Mouse (Mus musculus): ENCODE data around the gene Olfr1414. TPM values are rescaled to one million over a fixed set of nuclear protein-coding genes. Genes with fewer than 3 reads are reported as not detected.

Gene Olfr1414
- total and polyA plus RNA-seq, 3 experiments = not detected

DNA sequence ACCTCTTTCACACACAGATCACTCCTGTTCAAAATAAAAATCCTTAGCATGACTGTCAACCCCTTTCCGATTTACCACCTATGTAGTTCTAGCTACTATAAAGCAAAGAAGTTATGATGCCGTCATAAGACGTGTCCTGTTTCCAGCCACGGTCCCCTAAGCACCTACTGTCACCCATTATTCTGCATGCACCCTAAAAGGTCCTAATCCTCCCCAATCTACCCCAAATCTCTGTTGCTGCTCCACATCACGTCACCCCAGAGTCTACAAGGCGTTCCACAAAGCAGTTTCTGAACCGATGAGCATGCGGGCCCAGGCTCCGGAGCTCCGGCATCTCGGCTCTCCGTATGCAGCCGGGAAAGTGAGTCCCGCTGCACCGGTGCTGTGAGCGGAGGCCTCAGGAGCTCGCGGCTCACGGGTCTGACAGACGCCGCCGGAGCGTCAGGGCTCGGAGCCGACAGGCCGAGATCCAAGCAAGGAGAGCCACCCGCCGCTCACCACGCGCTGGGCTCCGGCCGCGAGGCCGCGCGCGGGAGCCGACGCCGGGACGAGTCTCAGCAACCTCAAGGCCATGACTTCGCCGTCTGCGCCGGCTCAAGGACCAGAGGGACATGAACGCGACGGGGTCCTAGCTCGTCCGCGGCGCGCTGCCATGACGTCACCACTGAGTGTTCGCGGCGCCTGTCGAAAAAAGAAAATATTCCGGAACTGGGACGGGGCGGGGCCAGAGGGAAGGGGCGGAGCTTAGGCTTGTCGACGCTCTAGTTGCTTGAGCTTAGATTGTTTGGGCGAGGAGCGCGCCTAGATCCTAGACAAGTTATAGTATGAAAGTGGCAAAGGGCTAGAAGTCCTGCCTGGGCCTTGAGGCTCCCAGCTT lies 45.1 kb downstream of the Olfr1414 start, which contains the start of gene Ndufa10:
Ndufa10 (minus strand) TSS at position 696 of the 877 bp plus-strand sequence.
- Histone ChIP-seq H3K4me1 (ENCODE audit: control insufficient read depth, insufficient read depth, low read length) (peaks cover 6% of the 10 kb centered on the region), H3K4me3 (peak within 1 kb of the TSS; percentile 71), H3K79me2 (replicated peaks; ENCODE audit: control insufficient read depth, insufficient read depth, low read length) (no peaks in the 10 kb centered on the region), H3K36me3 (ENCODE audit: control insufficient read depth, insufficient read depth, low read length) (peaks cover 8% of the 10 kb centered on the region), H3K27me3 (ENCODE audit: control insufficient read depth, insufficient read depth, low read length) (0 out of 2 replicates have a peak, but pooled peaks cover 2% of the 10 kb centered on the region), H3K9ac (ENCODE audit: low read depth, low read length) (peak within 1 kb of the TSS; percentile 95), H3K27ac (peak within 1 kb of the TSS; percentile 94)
- peak; percentile 92 to 97 for DNase-seq
- under 1% methylated on average over 67 of the region's 67 CpGs for WGBS
- intact Hi-C loops (cut with DNase I) = loop anchor here (2.0 kb wide), 1 partner anchor 165 kb away; no protein-coding TSS in a partner anchor
- TF ChIP-seq POLR2A (IDR thresholded peaks at IDR 0.05; ENCODE audit: insufficient read depth, low read depth, low read length) (peak; percentile 92), CTCF (IDR thresholded peaks at IDR 0.05) (no peak), EP300 (IDR thresholded peaks at IDR 0.05; ENCODE audit: insufficient read depth, low read depth, low read length) (peak; percentile 79; the same call in 1 of the 2 replicates)

DNA sequence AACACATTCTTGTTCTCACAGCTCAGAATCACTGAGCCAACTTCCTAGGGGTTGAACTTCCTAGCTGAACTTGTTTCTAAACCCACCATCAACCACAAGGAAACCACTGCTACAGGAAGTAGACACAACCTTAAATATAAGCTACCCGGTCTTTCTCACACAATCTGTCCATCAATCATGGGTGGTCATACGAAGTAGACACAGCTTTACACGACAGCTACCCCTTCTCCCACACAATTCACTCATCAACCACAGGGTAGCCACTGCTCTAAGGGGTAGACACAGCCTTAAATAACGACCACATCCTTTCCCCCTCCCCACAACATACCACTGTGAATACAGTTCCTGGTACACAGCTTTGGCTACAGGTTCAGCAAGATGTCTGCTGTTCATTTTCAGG lies 49.6 kb downstream of the Olfr1414 start:
- intact Hi-C loops (cut with DNase I) = no loop called here

DNA sequence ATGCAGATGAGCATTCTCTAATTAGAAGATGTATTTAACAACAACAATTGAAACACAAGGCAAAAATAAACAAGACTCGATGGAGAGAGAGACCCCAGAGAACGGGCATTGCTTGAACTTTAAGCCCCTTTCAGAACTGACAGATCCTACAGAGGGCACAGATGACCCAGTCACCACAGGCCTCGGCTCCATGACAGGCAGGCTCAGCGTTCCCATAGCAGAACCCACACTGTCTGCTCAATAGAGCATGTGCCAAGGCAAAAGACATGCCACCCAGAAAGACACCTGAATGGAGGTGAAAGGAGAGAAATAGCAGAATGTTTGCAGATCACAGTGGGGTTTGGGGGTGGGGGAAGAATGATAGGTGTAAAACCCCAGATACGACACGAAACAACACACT lies 60.0 kb downstream of the Olfr1414 start:
- no peaks in the 10 kb centered on the region for H3K4me1 ChIP-seq (ENCODE audit: control insufficient read depth, insufficient read depth, low read length)
- WGBS = 92% methylated on average over 6 of the region's 6 CpGs
- TF ChIP-seq CTCF (IDR thresholded peaks at IDR 0.05) (no peak), EP300 (IDR thresholded peaks at IDR 0.05; ENCODE audit: insufficient read depth, low read depth, low read length) (no peak), POLR2A (IDR thresholded peaks at IDR 0.05; ENCODE audit: insufficient read depth, low read depth, low read length) (no peak)
- H3K36me3 ChIP-seq (ENCODE audit: control insufficient read depth, insufficient read depth, low read length) = peaks cover 9% of the 10 kb centered on the region
- DNase-seq = no peak
- H3K27ac ChIP-seq = no peak overlapping the region
- H3K4me3 ChIP-seq = no peak overlapping the region
- intact Hi-C loops (cut with DNase I) = loop anchor here (10.0 kb wide), 1 partner anchor 354 kb away; no protein-coding TSS in a partner anchor
- H3K27me3 ChIP-seq (ENCODE audit: control insufficient read depth, insufficient read depth, low read length) = no peaks in the 10 kb centered on the region
- no peak overlapping the region for H3K9ac ChIP-seq (ENCODE audit: low read depth, low read length)
- no peaks in the 10 kb centered on the region for H3K79me2 ChIP-seq (replicated peaks; ENCODE audit: control insufficient read depth, insufficient read depth, low read length)

More for the DNA sequence above, 49.6 kb downstream of the Olfr1414 start:
- no peak for TF ChIP-seq CTCF (IDR thresholded peaks at IDR 0.05)
- no peak for TF ChIP-seq EP300 (IDR thresholded peaks at IDR 0.05; ENCODE audit: insufficient read depth, low read depth, low read length)
- no peak for TF ChIP-seq POLR2A (IDR thresholded peaks at IDR 0.05; ENCODE audit: insufficient read depth, low read depth, low read length)
- Histone ChIP-seq H3K4me1 (ENCODE audit: control insufficient read depth, insufficient read depth, low read length) (peaks cover 9% of the 10 kb centered on the region), H3K27me3 (ENCODE audit: control insufficient read depth, insufficient read depth, low read length) (no peaks in the 10 kb centered on the region), H3K27ac (no peak overlapping the region), H3K9ac (ENCODE audit: low read depth, low read length) (no peak overlapping the region), H3K79me2 (replicated peaks; ENCODE audit: control insufficient read depth, insufficient read depth, low read length) (peaks cover 2% of the 10 kb centered on the region), H3K36me3 (ENCODE audit: control insufficient read depth, insufficient read depth, low read length) (peaks cover 19% of the 10 kb centered on the region), H3K4me3 (no peak overlapping the region)
- no peak for DNase-seq
- 73% methylated on average over 4 of the region's 4 CpGs for WGBS

DNA sequence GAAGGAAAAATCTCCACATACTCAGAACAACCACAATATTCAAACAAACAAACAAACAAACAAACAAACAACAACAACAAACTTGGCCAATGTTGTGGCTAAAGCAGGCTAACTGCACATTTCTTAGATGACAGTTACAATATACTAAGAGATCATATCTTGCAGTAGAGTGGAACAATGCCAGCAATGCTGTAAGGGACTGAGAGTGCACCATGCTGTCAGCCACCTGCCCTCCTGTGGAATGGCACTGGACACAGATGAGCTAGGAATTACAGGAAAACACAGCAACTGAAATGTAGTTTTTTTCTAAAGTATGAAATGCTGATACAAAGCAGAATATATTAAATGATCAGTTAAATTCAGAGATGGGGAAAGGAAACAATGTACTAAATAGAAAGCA lies 60.7 kb downstream of the Olfr1414 start:
- Histone ChIP-seq H3K4me3 (no peak overlapping the region), H3K4me1 (ENCODE audit: control insufficient read depth, insufficient read depth, low read length) (no peaks in the 10 kb centered on the region), H3K79me2 (replicated peaks; ENCODE audit: control insufficient read depth, insufficient read depth, low read length) (peaks cover 2% of the 10 kb centered on the region; the same call in 1 of the 2 replicates), H3K27me3 (ENCODE audit: control insufficient read depth, insufficient read depth, low read length) (no peaks in the 10 kb centered on the region), H3K36me3 (ENCODE audit: control insufficient read depth, insufficient read depth, low read length) (peaks cover 9% of the 10 kb centered on the region), H3K9ac (ENCODE audit: low read depth, low read length) (no peak overlapping the region), H3K27ac (no peak overlapping the region)
- intact Hi-C loops (cut with DNase I) = loop anchor here (10.0 kb wide), 1 partner anchor 353 kb away; no protein-coding TSS in a partner anchor
- TF ChIP-seq CTCF (IDR thresholded peaks at IDR 0.05) (no peak), EP300 (IDR thresholded peaks at IDR 0.05; ENCODE audit: insufficient read depth, low read depth, low read length) (no peak), POLR2A (IDR thresholded peaks at IDR 0.05; ENCODE audit: insufficient read depth, low read depth, low read length) (no peak)
- DNase-seq = no peak

Small RNA genes lying within 50 kb of the gene (microRNA-seq; reads per million reads assigned to microRNA genes)
- gene Mir6900 = 4.5 to 10.0 reads per million in 2 experiments

Other genes starting within 250 kb of the Olfr1414 start
- 1,000 to 10,000 TPM in 1 of 2 experiments, 100 to 1,000 TPM in 1; 856 to 1,030 TPM for gene Ndufa10, start 44.8 kb downstream of the Olfr1414 start, total RNA-seq (2021)
- gene Ndufa10, start 44.8 kb downstream of the Olfr1414 start, polyA plus RNA-seq (2012; rRNA removed) = 558 and 706 TPM in 2 replicates
- gene Olfr1416, start 33.5 kb downstream of the Olfr1414 start, total RNA-seq (2021) = not detected
- not detected in 2 replicates for gene Olfr1416, start 33.5 kb downstream of the Olfr1414 start, polyA plus RNA-seq (2012; rRNA removed)
- not detected for gene Olfr1415, start 22.6 kb downstream of the Olfr1414 start, total RNA-seq (2021)
- not detected in 2 replicates for gene Olfr1415, start 22.6 kb downstream of the Olfr1414 start, polyA plus RNA-seq (2012; rRNA removed)
- gene Olfr1413, start 52.7 kb upstream of the Olfr1414 start, total RNA-seq (2021) = not detected
- not detected in 2 replicates for gene Olfr1413, start 52.7 kb upstream of the Olfr1414 start, polyA plus RNA-seq (2012; rRNA removed)
- not detected for gene Olfr1412, start 67.1 kb upstream of the Olfr1414 start, total RNA-seq (2021)
- not detected in 2 replicates for gene Olfr1412, start 67.1 kb upstream of the Olfr1414 start, polyA plus RNA-seq (2012; rRNA removed)
- not detected for gene Olfr1411, start 75.8 kb upstream of the Olfr1414 start, total RNA-seq (2021)
- gene Olfr1411, start 75.8 kb upstream of the Olfr1414 start, polyA plus RNA-seq (2012; rRNA removed) = not detected in 2 replicates
- not detected for gene Olfr1410, start 87.1 kb upstream of the Olfr1414 start, total RNA-seq (2021)
- gene Olfr1410, start 87.1 kb upstream of the Olfr1414 start, polyA plus RNA-seq (2012; rRNA removed) = not detected in 2 replicates
- gene Olfr12, start 99.1 kb upstream of the Olfr1414 start, total RNA-seq (2021) = not detected
- not detected in 2 replicates for gene Olfr12, start 99.1 kb upstream of the Olfr1414 start, polyA plus RNA-seq (2012; rRNA removed)
- gene Cops9, start 123.3 kb upstream of the Olfr1414 start, total RNA-seq (2021) = 100 to 1,000 TPM; 215 to 241 TPM
- 144 and 181 TPM in 2 replicates for gene Cops9, start 123.3 kb upstream of the Olfr1414 start, polyA plus RNA-seq (2012; rRNA removed)
- gene Otos, start 130.2 kb upstream of the Olfr1414 start, total RNA-seq (2021) = not detected
- not detected in 2 replicates for gene Otos, start 130.2 kb upstream of the Olfr1414 start, polyA plus RNA-seq (2012; rRNA removed)